Mouse (Mus musculus) gastrocnemius, postnatal 14 days (tissue): ENCODE data around the gene Tbc1d1. TPM values are rescaled to one million over a fixed set of nuclear protein-coding genes. Genes with fewer than 3 reads are reported as not detected.

Source experiments
- DNase-seq: peaks from one replicate; pipeline ENCODE4 v3.0.0; 2021; ENCODE audit warnings: mixed read lengths
- intact Hi-C: fragments of 180-260 bp; cut with DNase I; formaldehyde crosslinking; loops from one replicate; pipeline ENCODE4 v1.15.1; 2025; ENCODE audit warnings: low total_unique reads
- total RNA-seq, 2 experiments: library from RNA; stranded (reverse); gene quantifications; 2 replicates each; pipeline ENCODE4 v1.2.3; 2021

Tbc1d1 gene
- total RNA-seq, 2 experiments from 2014 or later = 29.9 to 39.6 TPM

- DNase-seq = no peak
- intact Hi-C loops = no loop called here
Measured at GRCm38 (mm10) chr5:64228252-64228651, 72.1 kb downstream of the Tbc1d1 start.

- no peak for DNase-seq
- intact Hi-C loops = no loop called here
Measured at GRCm38 (mm10) chr5:64229336-64229866, 73.3 kb downstream of the Tbc1d1 start.

GRCm38 (mm10) chr5:64230061-64230466, 74.0 kb downstream of the Tbc1d1 start:
- intact Hi-C loops = no loop called here
- peak; percentile 94 for DNase-seq

GRCm38 (mm10) chr5:64230507-64231041, 74.5 kb downstream of the Tbc1d1 start:
- intact Hi-C loops = no loop called here
- DNase-seq = no peak

- intact Hi-C loops = no loop called here
- DNase-seq = no peak
Measured at GRCm38 (mm10) chr5:64232872-64233271, 76.8 kb downstream of the Tbc1d1 start.

DNA sequence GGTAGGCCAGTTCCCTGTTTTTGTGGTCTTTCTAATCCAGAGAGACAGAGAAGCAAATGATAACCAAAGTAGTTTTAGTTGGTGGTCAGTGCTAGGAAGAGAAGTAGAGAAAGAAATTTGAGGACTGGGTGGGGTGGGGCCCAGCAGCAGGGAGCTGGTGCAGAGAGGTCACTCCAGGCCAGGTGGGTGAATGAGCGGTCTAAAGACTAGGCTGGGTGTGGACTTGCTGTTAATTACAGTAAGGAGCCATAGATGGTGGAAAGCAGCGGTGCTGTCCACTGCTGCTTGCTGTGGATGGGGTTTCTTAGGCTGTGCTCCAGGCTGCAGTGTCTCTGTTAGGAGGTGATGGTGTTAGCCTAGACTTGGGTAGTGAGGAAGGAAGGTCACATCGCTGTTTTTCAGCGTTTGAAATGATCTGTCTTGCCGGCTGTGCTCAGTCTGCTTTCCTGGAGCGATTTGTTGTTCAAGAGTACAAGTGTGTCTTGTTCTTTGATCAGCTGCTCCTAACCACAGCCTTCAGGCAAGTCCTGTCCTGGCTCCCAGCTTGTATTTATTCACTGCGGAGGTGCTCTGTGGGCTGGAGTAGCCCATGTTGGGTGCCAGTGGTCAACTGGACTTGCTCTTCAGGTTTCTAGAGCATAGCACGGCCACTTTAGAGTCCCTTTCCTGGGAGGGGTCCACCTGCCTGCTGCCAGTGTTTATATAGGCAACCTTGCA, 78.3 kb downstream of the Tbc1d1 start:
- intact Hi-C loops = no loop called here
- DNase-seq = no peak

- intact Hi-C loops = no loop called here
Measured at GRCm38 (mm10) chr5:64235250-64235649, 79.1 kb downstream of the Tbc1d1 start.

GRCm38 (mm10) chr5:64236561-64236960, 80.5 kb downstream of the Tbc1d1 start:
- intact Hi-C loops = no loop called here
- no peak for DNase-seq

More at GRCm38 (mm10) chr5:64235250-64235649, 79.1 kb downstream of the Tbc1d1 start:
- DNase-seq = no peak

DNA sequence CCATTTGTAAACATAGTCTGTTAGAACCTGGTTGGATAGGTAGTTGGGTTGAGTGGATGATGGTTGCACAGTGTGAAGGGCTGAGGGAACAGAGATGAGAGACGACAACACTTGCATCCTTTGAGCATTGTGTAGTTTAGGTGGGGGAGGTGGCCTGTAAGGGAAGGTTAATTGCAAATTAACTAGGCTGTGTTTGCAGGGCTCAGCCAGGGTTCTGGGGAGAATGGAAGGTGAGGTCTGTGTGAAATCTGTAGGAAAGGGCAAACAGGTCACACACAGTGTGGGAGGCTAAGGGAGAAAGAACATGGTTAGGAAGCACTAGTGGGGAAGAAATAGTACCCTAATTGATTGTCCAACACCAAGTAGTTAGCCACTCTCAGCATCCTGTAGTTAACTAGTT, 81.2 kb downstream of the Tbc1d1 start:
- DNase-seq = no peak
- intact Hi-C loops = no loop called here

- intact Hi-C loops = no loop called here
- DNase-seq = no peak
Measured at GRCm38 (mm10) chr5:64237693-64238092, 81.6 kb downstream of the Tbc1d1 start.

GRCm38 (mm10) chr5:64238894-64239652, 83.0 kb downstream of the Tbc1d1 start:
- intact Hi-C loops = no loop called here
- no peak for DNase-seq

DNA sequence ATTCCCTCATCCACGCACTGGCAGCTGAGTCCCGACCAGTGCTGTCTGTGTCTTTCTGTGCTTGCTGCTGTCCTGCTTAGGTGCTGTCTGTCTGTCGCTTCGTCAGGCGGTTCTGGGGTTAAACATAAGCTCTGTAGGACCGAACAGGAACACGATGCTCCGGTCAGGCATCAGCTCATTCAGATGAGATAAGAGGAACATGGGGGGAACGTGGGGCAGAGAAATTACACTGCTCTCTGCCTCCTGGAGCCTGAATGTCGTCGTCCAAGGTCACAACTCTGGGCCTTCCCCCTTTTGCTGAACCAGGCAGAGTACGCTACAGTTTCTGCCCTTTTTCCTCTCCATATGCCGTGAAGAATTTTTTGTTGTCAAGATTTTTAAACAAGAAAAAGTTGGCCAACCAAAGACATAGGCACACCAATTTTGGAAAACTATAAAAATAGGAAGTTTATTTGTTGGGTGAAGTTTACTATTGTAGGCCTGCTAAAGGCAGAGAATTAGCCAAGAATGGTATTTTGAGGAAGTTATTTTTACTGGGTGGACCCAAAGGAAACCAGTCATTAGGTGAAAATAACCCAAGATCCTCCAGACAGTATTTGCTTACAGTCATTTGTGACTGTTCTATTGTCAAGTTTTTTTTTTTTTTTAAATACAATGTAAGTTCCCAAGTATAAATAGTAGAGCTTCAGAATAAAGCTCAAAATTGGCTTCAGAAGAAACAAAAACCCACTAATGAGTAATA, 85.0 kb downstream of the Tbc1d1 start:
- intact Hi-C loops = no loop called here
- no peak for DNase-seq

GRCm38 (mm10) chr5:64241867-64242266, 85.8 kb downstream of the Tbc1d1 start:
- intact Hi-C loops = no loop called here
- no peak for DNase-seq

DNA sequence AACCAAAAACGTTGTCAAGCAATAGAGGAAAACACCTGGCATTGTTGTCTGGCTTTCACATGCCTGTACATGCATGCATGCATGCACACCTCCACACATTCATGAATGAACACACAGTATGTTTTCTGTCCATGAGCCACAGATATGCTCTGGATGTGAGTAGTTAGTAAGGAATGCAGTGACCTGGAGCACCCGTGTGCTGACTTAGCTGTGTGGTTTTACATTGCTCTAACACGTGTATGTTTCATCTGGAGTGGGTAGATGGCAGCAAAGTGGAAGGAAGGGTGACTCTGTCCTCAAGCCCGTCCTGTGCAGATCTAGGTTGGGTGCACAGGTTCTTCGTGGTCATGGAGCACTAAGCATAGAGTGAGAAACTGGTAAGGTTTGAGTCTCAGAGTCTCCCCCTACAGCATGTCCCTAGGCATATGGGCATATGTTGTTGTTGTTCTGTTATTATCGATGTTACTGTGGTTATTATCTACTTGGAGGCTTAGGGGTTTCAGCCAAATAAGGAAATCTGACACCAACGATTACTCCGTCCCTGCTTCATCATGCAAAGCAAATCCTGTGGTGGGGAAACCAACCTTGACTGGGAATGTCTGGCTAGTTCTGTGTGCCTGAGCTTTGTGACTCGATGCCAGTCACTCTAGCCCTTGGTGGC, 86.8 kb downstream of the Tbc1d1 start:
- intact Hi-C loops = no loop called here
- no peak for DNase-seq

DNA sequence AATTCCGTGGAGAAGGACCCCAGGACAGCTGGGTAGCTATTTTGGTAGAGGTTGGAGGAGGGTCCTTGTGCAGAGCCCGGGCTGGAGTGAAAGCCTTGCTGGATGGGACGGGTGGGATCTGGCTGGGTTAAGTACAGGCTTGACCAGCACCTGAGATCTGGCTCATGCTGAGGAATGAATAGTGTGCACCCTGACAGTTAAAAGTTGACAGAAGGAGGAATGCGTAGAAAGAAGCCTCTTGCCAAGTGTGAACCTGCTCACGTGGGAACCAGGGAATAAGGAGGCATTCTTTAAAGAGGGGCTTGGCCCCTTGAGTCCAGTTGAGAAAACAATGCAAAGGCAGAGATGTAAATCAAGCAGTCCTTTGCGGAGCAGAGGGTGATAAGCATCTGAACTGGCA, 87.6 kb downstream of the Tbc1d1 start:
- DNase-seq = no peak
- intact Hi-C loops = no loop called here

DNA sequence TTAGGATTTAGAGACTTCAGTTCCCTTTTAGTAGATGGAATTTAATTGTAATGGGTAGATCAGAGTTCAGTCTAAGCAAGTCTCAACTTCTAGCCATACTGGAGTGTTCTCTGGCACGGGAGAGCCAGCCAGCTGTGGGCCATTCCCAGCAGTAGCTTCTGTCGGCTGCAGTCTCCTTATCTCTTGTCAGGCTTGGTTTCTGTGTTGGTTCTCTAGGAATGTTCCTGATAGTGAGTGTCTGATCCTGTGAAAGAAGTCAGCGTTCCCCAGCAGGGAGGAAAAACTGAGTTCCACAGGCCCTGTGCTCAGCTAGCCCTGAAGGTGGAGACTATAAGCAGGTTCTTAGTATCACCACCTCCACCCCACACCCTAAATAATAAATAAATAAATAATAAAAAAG, 88.2 kb downstream of the Tbc1d1 start:
- DNase-seq = no peak
- intact Hi-C loops = no loop called here

DNA sequence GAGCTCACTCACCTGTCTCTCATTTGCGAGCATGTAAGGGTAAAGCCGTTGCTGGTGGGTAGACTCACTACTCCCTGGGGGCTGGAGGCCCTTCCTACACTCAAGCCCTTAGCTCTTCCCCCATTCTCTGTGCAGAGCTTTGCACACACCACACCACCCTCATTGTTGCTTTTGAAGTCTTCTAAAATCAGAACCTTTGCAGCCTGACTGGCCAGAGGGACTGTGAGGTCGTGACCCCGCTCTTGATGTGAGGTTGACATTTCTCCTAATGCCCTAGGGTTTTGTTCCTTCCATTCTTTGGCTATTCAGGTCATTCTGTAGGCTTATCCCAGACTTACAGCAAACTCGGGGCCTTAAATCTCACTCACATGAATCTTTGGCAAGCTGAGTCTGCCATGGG, 88.6 kb downstream of the Tbc1d1 start:
- intact Hi-C loops = no loop called here
- DNase-seq = no peak

DNA sequence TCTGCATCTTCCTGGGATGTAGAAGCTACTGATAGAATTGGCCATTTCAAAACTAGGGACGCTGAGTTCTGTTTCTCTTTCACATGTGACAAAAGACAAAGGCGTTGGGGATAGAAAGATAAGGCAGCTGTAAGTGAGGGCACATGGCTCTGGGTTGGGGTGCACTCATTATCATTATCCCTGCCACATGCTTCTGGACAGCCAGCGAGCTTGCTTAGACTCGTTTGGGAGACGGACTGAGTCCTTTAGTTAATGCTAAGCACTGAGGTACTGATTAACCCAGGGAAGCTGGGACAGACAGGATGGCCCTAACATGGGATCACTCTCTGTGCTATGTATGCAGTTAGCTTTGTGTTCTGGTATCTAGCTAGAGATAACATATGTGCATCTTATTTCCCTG, 95.3 kb downstream of the Tbc1d1 start:
- intact Hi-C loops = no loop called here
- DNase-seq = no peak

GRCm38 (mm10) chr5:64254278-64254677, 98.2 kb downstream of the Tbc1d1 start:
- intact Hi-C loops = no loop called here
- no peak for DNase-seq
